Mouse (Mus musculus): ENCODE measurements at regions not wholly inside any gene's neighbourhood (a gene's known extent, or its start where the extent isn't known, plus 50 kb on each side); places are given as distances from the start of the nearest gene placed in this dataset.

DNA sequence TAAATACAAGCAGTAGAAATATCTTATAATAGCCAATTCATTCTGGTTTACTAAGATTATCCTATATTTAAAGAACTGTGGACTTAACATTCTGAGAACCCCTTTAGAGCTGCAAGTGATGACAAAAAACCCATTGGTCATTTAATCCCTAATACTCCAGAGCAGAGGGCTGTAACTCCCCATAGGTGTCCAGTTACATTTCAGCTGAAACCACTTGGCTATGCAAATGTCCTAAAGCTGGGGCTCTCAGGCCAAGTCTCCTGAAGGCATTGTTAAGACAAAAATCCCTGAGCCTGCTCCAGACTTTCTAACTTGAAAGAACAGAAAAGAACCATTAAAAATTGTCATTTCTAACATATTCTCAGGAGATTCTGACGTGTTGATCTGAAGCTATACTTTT, 209.1 kb upstream of the Gap43 start:
- TF ChIP-seq CTCF (IDR thresholded peaks at IDR 0.05; ENCODE audit: borderline replicate concordance, insufficient read depth, low read length), result no peak
- no peak for TF ChIP-seq POLR2A (IDR thresholded peaks at IDR 0.05; ENCODE audit: low read depth, low read length)
